Comparison of ENCODE assay signal across 10 mouse cellular contexts in the genomic region with DNA sequence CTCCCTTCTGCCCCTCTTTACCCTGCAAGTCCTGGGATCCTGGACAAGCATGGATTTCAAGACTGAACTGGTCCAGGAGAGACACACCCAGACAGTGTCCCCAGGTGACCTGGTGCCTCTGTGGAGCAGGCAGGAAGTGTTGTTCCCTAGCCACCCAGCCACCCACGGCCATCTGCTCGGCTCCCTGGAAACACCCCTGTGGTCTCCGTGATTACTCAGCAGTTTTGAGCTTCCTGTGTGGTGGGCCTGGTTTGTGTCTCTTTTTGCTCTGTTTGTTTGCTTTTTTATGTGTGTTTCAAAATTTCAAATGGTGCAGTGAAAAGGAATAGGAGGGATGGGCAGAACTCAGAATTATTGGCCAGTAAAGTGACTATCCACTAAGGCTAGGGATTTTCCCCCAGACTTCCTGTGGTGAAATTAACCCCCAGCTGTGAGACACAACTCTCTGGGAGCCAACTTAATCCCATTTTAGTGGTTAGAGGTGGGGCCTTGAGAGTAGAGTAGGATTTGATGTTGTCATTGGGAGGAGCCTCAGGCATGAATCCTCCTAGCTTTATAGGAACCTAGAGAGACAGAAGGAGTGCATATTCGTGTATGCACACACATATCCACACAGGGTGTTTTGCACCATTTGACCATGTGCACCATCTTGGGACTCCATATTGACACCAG. TPM values are rescaled to one million over a fixed set of nuclear protein-coding genes. Genes with fewer than 3 reads are reported as not detected.
A peak's percentile ranks its signal among the peaks of the same experiment; 100 is the strongest.
DNase-seq lines count a peak whose midpoint lies in the region; ATAC-seq lines count a peak whose summit lies in the region.
"Had no signal": no experiment of that assay in that cellular context is flagged by ENCODE, and none has a peak within 500 bp of the region (broad histone marks: within the 10 kb centered on the region; RNA-seq: fewer than 3 reads in every experiment).

No protein-coding gene starts in this region.

- H3K4me1 ChIP-seq in forebrain, embryonic 10.5 days = peaks cover 10% of the 10 kb centered on the region

- WGBS in forebrain, embryonic 10.5 days = 66% methylated on average over 4 of the region's 4 CpGs

- no peaks in the 10 kb centered on the region for H3K36me3 ChIP-seq in forebrain, embryonic 10.5 days (replicated peaks)
- H3K36me3 ChIP-seq: intestine, embryonic 15.5 days had no signal

- no peaks in the 10 kb centered on the region for H3K27me3 ChIP-seq in forebrain, embryonic 10.5 days (ENCODE audit: poor library complexity, severe bottlenecking)
- H3K27me3 ChIP-seq: intestine, embryonic 15.5 days had no signal

- ATAC-seq in CD4-positive, CD25-positive, alpha-beta regulatory T cell, adult 4 months = no peak
- peak; percentile 74 for ATAC-seq in megakaryocyte, adult 5-6 weeks (ENCODE audit: poor library complexity, severe bottlenecking)
- ATAC-seq: intestine, embryonic 15.5 days had no signal

- H3K4me3 ChIP-seq in forebrain, embryonic 10.5 days = no peak overlapping the region
- H3K4me3 ChIP-seq: intestine, embryonic 15.5 days had no signal

- H3K9me3 ChIP-seq in forebrain, embryonic 10.5 days = no peaks in the 10 kb centered on the region
- H3K9me3 ChIP-seq: intestine, embryonic 15.5 days had no signal

- peak; percentile 1 for DNase-seq in CD4-positive, CD25-positive, alpha-beta regulatory T cell, adult 2 months (ENCODE audit: low read depth, low spot score)
- peak; percentile 26 for DNase-seq in CD4-positive helper T cell, adult 2 months (ENCODE audit: low read depth, low spot score)
- peak; percentile 11 for DNase-seq in fibroblast of lung, adult 2 months (ENCODE audit: low read depth)
- no peak for DNase-seq in cerebellum, adult 8-10 months
- no peak for DNase-seq in forebrain, embryonic 10.5 days (ENCODE audit: extremely low spot score, low spot score)
- no peak for DNase-seq in spleen, adult 12 weeks (ENCODE audit: low spot score)
- DNase-seq: cerebellum, adult 9-11 months had no signal

- H3K27ac ChIP-seq in forebrain, embryonic 10.5 days = no peak overlapping the region
- H3K27ac ChIP-seq: intestine, embryonic 15.5 days had no signal

RNA-seq across cellular contexts. Expression of a gene that starts 59.7 kb away (rescaled TPM):
- not detected for polyA plus RNA-seq in CD4-positive, CD25-positive, alpha-beta regulatory T cell, adult 4 months (2017; shearing (Covaris generic))
- total RNA-seq in megakaryocyte, adult 5-6 weeks (2015) = 9.6 and 10.3 TPM in 2 replicates
- total RNA-seq in megakaryocyte, adult 5-6 weeks (2017) = 14.0 and 19.0 TPM in 2 replicates
- 2.9 and 4.5 TPM in 2 replicates for polyA plus RNA-seq in forebrain, embryonic 10.5 days (2016; fragmentation: Nextera tagmentation; extraction: Ambion mirVana)

Comparison
In these comparisons a context has a peak if more than half of its experiments do, and no peak if none do; other contexts are left out.
1. DNase-seq: peak in CD4-positive, CD25-positive, alpha-beta regulatory T cell, adult 2 months (single experiment), CD4-positive helper T cell, adult 2 months (single experiment) and fibroblast of lung, adult 2 months (single experiment); none in cerebellum, adult 8-10 months (single experiment), forebrain, embryonic 10.5 days (single experiment) and spleen, adult 12 weeks (single experiment).